Mouse (Mus musculus) adrenal gland, postnatal 14 days (tissue): ENCODE measurements at regions not wholly inside any gene's neighbourhood (a gene's known extent, or its start where the extent isn't known, plus 50 kb on each side); places are given as distances from the start of the nearest gene placed in this dataset.

Source experiments
- DNase-seq: peaks from one replicate; pipeline ENCODE4 v3.0.0; 2021; ENCODE audit warnings: mixed read lengths

DNA sequence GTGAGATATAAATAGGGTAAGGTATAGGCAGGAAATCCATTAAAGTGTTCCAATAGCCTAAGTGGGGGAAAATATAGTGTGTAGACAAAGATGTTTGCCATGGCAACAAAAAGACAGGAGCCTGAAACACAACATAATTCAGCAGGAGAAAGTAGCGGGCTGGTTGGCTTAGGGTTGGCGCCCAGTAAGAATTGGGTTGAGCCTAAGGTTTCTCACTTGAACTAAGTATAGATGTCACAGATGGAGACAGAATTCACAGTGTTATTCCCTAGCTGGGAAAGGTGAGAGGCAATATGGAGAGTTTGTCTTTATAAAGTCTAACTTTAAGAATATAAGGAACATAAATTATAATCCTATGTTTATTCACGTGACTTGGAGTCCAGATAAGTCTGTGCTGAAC lies 64.8 kb upstream of the Ogfrl1 start:
- DNase-seq: no peak

DNA sequence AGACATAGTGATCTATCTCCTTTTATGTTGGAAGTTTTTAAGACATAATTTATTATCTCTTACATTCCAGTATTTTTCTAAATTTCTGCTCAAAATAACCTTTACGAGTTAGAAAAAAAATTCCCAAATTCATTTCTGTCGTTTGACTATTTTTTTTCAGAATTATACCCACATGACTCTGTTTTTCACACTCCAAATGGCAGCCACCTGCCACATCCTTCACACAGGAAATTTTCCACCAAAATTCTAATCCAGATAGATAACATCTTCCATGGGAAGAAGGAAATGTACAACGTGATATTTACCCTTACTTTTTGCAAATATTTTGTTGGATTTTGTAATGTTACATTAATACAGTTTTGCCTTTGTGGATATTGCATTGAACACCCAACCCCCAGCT lies 66.5 kb upstream of the Ogfrl1 start:
- DNase-seq: no peak

GRCm38 (mm10) chr1:23466340-23466739 lies 68.8 kb upstream of the Ogfrl1 start:
- DNase-seq: no peak

DNA sequence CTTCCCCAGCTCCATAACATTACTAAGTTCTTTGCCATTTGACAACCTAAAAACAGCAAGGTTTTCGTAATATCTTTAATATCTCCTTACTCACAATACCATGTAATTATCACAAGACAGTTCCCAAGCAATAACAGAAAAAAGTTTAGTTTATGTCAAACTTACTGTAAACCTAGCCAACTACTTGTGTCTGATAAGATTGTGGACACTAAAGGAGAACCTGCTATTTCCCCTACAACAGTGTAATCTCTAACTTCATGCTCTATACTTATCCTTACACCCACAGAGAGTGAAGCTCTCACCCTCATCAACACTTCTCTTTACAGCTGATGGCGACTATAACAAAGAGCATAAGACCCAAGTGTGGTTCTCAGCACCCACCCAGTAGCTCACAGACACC lies 69.8 kb upstream of the Ogfrl1 start:
- DNase-seq: no peak

DNA sequence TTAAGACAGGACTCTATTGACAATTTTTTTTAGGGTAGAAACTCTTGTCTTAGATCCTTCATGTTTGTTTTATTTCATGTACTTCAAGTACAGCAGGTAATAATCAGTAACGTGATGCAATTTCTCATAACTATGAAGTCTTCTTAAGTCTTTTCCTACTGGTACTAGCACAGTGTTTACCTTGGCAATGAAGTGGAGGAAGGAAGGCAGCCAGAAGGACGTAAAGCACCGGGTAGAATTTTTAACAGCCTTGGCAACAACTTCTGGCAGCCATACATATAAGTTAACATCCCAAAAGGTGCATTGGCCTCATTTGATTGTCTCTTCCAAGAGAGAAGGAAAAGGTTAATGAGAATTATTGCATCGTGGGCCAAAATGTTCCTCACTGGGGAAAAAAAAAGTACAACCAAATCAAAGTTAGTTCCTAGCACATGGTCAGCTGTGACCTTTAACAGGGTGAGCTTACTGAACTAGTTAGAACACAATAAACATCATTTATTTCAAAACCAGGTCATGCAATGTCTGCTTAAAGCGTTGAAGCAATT lies 83.3 kb upstream of the Ogfrl1 start:
- DNase-seq: no peak

DNA sequence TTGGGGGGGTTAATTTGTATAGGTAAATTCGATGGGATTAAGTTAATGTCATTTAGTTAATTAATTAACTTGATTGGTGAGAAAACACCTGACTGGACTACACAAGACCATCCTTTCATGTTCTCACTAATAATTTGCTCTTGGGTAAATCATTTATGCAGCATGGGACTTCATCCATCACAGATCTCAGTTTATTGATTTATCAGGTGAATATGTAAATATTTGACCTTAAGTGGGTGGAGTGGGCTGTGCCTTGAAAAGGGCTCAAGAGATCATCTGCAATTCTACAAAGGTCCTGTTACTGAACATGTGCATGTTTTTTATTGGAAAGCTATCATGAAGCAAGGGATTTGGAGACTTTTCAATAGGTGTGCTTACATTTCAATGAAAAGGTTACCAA lies 87.0 kb upstream of the Ogfrl1 start:
- no peak for DNase-seq

GRCm38 (mm10) chr1:23485150-23485775 lies 87.7 kb upstream of the Ogfrl1 start:
- DNase-seq: no peak

DNA sequence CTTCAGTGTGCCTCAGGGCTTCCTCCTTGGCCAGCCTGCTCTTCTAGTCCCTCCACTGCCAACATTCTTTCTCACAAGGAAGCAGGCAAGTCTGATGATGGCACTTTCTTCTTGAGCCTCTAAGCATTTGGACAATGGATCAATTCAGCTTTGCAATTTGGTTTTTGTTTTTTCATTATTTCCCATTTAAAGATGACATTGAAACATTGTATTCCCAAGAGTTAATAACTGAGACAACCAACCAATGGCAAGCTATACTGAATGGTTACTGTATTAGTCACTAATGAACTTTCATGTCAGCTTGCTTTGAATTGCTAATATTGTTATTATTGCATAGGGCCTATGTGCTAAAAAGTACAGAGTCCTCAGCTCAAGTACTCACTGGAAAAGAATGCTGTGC lies 89.5 kb upstream of the Ogfrl1 start:
- DNase-seq: no peak

- no peak for DNase-seq
These were observed 93.1 kb upstream of the Ogfrl1 start for GRCm38 (mm10) chr1:23490640-23491039.

DNA sequence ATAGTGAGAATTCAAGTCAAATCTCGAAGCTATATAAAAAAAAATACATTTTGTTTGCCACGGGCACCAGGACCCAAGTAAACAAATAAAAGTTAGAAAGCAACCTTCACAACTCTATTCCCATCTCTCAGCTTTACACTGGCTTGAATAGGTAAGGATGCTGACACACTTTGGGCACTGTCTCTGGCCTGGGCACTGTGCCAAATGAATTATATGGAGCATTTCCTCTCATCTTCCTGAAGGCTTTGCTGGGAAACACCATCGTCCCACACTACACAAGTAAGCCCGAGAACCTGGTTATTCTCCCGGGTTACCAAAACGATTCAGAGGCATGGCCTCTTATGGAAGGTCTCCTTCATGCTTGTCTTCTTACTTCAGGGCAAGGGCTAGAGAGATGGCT lies 93.5 kb upstream of the Ogfrl1 start:
- DNase-seq: no peak

DNA sequence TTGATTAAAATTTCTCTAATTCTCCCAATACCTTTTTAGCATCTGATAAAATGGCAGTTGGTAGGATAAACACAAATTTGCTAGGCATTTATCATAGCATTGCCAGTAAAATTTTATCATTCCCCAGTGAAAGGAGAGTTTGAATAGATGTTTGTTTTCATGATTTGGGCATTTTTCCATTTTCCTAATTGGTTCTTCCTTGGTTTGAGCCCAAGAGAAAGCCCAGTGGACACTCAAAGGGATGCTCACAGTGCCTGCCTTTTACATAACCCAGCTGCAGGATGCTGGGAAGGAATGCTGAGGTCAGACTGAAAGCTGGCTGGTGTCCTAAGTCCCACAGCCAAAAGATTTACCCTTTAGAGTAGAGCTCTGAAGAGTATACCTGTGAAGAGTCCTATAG lies 95.4 kb upstream of the Ogfrl1 start:
- DNase-seq: no peak

DNA sequence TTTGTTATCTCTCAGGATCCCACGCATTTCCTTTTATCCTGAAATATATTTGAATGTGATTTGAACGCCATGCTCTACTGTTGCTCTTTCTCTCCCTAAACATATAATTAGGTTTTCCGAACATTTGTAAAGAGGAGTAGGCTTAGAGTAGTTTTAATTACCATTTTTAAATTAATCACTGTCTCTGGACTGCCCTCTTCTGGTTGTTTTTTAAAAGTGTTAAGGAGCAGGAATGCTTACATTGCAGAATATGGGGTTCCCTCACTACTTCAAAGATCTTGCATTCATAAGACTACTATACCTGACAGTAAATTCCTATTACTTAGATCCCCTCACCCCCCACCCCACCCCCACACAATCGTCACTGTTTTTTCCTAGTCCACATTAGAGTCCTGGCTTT lies 97.8 kb upstream of the Ogfrl1 start:
- no peak for DNase-seq

- no peak for DNase-seq
These were observed 122.5 kb upstream of the Ogfrl1 start for GRCm38 (mm10) chr1:23520113-23520512.

DNA sequence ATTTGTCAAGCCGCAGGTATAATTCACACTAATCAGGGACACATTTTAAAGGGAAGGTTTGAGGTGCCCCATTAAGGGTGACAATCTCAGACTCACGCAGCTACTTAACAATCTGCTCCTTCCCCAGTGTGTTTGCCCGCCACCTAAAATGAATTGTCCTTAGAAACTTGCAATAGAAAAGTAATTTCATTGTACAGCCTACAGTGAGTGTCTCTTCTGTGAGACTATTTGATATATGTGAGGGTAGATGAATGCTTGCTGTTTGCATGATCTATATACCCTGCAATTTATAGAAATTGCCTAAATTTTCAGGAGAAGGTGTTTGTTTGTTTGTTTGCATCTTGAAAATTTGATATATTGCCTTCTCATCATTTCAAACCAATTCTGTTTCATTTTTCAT lies 135.1 kb upstream of the Ogfrl1 start:
- no peak for DNase-seq

DNA sequence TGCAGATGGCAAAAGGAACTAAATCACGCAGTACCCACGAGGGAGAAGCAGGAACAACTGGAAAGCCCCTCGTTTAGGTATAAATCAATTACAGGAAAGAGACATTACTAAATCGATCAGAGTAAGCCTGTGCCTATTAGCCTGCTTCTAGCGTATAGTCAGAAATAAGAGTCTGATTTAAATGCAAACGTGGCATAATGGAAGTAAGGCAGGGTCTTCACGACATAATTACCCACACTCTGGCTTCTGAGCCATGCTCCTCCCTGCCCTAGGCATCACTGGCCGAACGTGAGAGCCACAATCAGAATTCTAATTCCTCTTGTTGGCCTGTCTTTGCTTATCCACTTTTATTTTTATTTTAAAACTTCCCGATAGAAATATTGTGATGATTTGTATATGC lies 139.0 kb upstream of the Ogfrl1 start:
- no peak for DNase-seq

- no peak for DNase-seq
These were observed 140.8 kb upstream of the Ogfrl1 start for GRCm38 (mm10) chr1:23538419-23538818.

- DNase-seq: no peak
These were observed 143.0 kb upstream of the Ogfrl1 start for GRCm38 (mm10) chr1:23540594-23540993.

GRCm38 (mm10) chr1:23555794-23556193 lies 158.2 kb upstream of the Ogfrl1 start:
- DNase-seq: no peak

DNA sequence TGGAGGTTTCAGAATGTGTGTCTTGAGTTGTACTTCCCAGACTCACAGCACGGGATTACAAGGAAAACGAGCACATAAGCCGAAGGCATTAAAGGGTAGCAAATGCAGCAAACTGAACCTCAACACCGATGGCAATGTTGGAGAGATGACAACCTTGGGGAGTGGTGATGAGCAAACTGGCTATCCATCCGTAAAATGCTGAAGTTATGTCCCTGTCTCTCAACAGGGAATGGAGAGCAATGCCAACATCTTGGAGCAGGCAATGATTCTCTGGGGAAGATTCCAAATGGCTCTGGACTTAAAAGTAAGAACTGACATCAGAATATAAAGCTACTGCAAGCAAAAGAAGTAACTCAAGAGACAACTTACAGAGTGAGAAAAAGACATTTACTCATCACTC lies 170.5 kb upstream of the Ogfrl1 start:
- no peak for DNase-seq

DNA sequence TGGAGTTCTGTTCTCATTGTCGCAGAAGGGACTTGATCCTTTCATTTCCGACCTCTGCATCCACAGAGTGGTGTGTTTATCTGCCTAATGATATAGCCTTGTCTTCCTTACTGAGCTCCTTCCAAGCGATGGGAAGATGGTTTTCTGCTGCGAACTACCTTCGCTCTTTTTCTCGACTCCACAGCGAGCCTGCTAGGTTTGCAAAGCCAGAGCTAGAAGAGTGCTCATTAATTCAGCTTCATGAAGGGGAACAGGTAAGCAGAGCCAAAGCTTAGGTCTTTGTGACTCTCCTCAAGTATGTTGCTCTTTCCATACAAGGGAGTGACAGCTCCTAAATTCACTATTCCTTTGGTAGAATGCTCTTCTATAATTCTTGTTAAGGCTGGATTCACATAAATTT lies 176.9 kb upstream of the Ogfrl1 start:
- DNase-seq: no peak

- DNase-seq: no peak
These were observed 177.4 kb upstream of the Ogfrl1 start for GRCm38 (mm10) chr1:23575005-23575404.

DNA sequence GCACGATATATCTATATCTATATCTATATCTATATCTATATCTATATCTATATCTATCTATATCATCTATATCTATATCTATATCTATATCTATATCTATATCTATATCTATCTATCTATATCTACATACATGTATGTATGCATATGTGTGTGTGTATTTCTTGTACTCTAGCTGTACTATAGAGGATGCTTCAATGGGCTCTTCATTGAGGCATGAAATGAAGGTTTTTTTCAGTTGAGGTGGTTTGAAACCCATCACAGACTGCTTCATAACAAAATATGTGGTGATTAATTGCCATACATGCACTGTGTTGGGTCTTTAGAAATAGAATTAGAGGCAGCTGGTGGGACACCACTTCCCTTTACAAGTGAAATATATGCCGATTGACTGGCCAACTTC lies 177.9 kb upstream of the Ogfrl1 start:
- DNase-seq: no peak

GRCm38 (mm10) chr1:23576150-23576549 lies 178.6 kb upstream of the Ogfrl1 start:
- DNase-seq: no peak

DNA sequence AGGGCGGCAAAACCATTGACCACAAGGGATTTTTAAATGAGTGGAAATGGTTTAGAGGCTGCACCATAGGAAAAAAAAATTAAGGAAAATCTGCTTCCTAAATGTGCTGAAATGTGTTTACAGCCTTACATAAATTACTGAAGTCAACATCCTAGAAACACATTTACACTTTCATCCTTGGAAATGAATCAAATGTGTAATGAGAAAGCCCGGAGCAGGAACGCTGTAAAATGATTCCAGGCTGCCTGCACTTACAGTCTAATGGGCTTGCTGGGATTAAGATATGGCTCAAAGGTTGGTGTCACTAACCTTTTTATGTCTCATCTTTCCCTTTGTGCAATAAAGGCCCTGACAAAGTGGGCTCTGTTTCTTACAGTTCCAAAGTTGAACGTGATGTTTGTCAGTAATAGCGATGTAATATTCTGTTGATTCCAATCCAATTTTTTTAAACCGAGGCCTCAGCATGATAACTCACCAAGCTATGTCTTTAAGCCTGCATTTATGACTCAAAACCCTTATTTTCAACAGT lies 172.1 kb upstream of the B3gat2 start:
- no peak for DNase-seq
